Mouse (Mus musculus) MEL (cell line): ENCODE data around the gene Wtip.

Experiments
- BHLHE40 ChIP-seq: IDR thresholded peaks from 2 replicates; pipeline ENCODE4 v1.6.1; 2012; ENCODE audit warnings: low read depth, mild to moderate bottlenecking, inconsistent platforms, low read length, improper control_type of control experiment, borderline replicate concordance
- ELF1 ChIP-seq: IDR thresholded peaks from 2 replicates; pipeline ENCODE4 v1.6.1; 2014; ENCODE audit warnings: low read depth, mild to moderate bottlenecking, inconsistent platforms, low read length, improper control_type of control experiment, moderate library complexity
- ETS1 ChIP-seq: IDR thresholded peaks from 2 replicates; pipeline ENCODE4 v1.6.1; 2012; ENCODE audit warnings: low read depth, mild to moderate bottlenecking, inconsistent platforms, low read length, improper control_type of control experiment, moderate library complexity
- KAT2A ChIP-seq: conservative IDR thresholded peaks from 2 replicates; pipeline ENCODE4 v1.6.1; 2012; ENCODE audit warnings: low read depth, low read length, improper control_type of control experiment, inconsistent platforms

DNA sequence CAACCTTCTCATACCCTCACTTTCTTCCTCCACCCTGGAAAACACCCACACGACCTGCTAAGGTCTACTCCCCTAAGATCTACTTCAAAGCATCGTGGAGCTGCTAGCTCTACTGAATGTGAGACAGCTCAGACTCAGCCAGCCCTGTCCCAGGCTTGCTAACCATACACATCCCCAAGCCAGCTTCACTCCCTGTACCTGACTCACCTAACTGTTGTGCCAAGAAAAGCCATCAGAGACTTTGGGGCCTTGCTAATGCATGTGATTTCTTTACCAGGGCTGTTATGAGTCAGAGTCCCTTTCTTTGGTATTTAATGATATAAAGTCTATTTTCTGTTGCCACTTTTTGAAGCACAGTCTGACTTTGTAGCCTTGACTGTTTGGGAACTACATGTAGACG, 1.9 kb downstream of the Wtip start:
- TF ChIP-seq BHLHE40: no peak
- no peak for TF ChIP-seq ELF1
- TF ChIP-seq KAT2A: no peak
- no peak for TF ChIP-seq ETS1
